Mouse (Mus musculus) heart, embryonic 13.5 days (tissue): ENCODE measurements around the gene B3gnt3. TPM values are rescaled to one million over a fixed set of nuclear protein-coding genes. Genes with fewer than 3 reads are reported as not detected.
A peak's percentile ranks its signal among the peaks of the same experiment; 100 is the strongest.

ENCODE experiments used
- ATAC-seq: fragments of 200-750 bp; cut with Nextera tagmentation; 2 replicates; pipeline ENCODE4 v1.8.0; 2017; ENCODE audit warnings: moderate TSS enrichment; ENCODE audit not compliant: insufficient number of reproducible peaks, low FRiP score, low TSS enrichment; ENCODE audit errors: extremely low read depth
- H3K27ac ChIP-seq: fragments of 300-500 bp; sonication (generic); replicated peaks from 2 replicates; pipeline ENCODE4 v1.5.1; 2015; ENCODE audit warnings: moderate library complexity, mild to moderate bottlenecking, inconsistent platforms
- H3K27me3 ChIP-seq: fragments of 300-500 bp; sonication (generic); replicated peaks from 2 replicates; pipeline ENCODE4 v1.6.1; 2015; ENCODE audit warnings: mild to moderate bottlenecking, inconsistent platforms
- H3K36me3 ChIP-seq: fragments of 300-500 bp; sonication (generic); 2 replicates; pipeline ENCODE4 v1.6.1; 2015; ENCODE audit warnings: mild to moderate bottlenecking, inconsistent platforms
- H3K4me1 ChIP-seq: fragments of 300-500 bp; sonication (generic); 2 replicates; pipeline ENCODE4 v1.6.1; 2015; ENCODE audit warnings: inconsistent platforms
- H3K4me2 ChIP-seq: fragments of 300-500 bp; sonication (generic); 2 replicates; pipeline ENCODE4 v1.6.1; 2015; ENCODE audit warnings: inconsistent platforms, mild to moderate bottlenecking, moderate library complexity
- H3K4me3 ChIP-seq: fragments of 300-500 bp; sonication (generic); 2 replicates; pipeline ENCODE4 v1.5.1; 2015; ENCODE audit warnings: moderate library complexity, mild to moderate bottlenecking, inconsistent platforms
- H3K9ac ChIP-seq: fragments of 300-500 bp; sonication (generic); 2 replicates; pipeline ENCODE4 v1.6.1; 2015; ENCODE audit warnings: inconsistent platforms, mild to moderate bottlenecking, moderate library complexity
- H3K9me3 ChIP-seq: fragments of 300-500 bp; sonication (generic); 2 replicates; pipeline ENCODE4 v1.6.1; 2016; ENCODE audit warnings: inconsistent platforms
- WGBS: fragments of 180-500 bp; shearing (Covaris S2); methylation state at CpG from one replicate; pipeline ENCODE4 v1.1.7; 2015; ENCODE audit warnings: mixed read lengths; 5-methylcytosine and 5-hydroxymethylcytosine counted together
- polyA plus RNA-seq: library from polyadenylated mRNA; unstranded; fragments of >200 nt; fragmentation: Nextera tagmentation; extraction: Ambion mirVana; gene quantifications from 2 replicates; pipeline ENCODE4 v1.2.1, GENCODE M21; 2015

B3gnt3 gene
- polyA plus RNA-seq, 1 experiment from 2014 or later, result 3.3 TPM

DNA sequence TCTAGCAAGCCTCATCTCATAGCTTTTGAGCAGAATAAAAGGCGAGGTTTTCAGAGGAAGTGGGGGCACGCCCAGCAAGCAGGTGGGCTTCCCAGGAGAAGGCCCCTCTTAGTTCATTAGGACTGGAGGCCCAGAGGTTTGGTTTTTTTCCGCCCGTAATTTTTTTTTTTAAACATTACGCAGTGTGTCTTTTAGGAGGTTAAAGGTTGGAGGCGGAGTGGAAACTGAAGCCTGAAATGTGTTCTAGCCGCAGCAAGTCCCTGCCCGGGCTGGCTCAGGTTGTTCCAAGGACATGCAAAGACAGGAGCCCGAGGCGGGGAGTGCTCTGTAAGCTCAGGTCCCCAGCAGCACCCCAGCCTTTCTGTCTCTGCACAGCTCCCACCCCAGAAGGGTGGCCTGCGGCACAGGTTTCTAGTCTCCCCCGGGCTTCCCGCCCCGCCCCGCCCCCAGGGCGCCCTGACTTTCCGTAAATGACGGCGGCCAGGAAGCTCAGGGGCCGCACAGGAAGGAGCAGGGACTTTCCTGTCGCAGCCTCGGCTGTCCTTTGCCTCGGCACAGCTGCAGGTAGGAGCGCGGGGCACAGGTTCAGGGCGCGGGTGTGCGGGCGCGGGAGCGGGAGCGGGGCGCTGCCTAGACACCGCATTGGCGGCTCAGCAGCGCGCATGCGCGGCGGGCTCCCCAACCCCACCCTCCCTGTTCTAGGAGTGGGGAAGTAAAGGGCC is 25.4 kb downstream of the B3gnt3 start, which contains the start of gene Jak3:
Gene Jak3 (plus strand): TSS at position 277 of the 722 bp plus-strand sequence.
- Histone ChIP-seq H3K4me3 (peak within 1 kb of the TSS; percentile 86), H3K4me2 (peak within 1 kb of the TSS; percentile 87), H3K4me1 (peaks cover 46% of the 10 kb centered on the region), H3K27ac (peak within 1 kb of the TSS; percentile 76), H3K27me3 (peaks cover 39% of the 10 kb centered on the region), H3K9me3 (no peaks in the 10 kb centered on the region), H3K9ac (peak within 1 kb of the TSS; percentile 93), H3K36me3 (peaks cover 5% of the 10 kb centered on the region; the same call in 1 of the 2 replicates)
- 3% methylated on average over 40 of the region's 40 CpGs for WGBS
- ATAC-seq, result peak; percentile 32; the same call in 1 of the 2 replicates

DNA sequence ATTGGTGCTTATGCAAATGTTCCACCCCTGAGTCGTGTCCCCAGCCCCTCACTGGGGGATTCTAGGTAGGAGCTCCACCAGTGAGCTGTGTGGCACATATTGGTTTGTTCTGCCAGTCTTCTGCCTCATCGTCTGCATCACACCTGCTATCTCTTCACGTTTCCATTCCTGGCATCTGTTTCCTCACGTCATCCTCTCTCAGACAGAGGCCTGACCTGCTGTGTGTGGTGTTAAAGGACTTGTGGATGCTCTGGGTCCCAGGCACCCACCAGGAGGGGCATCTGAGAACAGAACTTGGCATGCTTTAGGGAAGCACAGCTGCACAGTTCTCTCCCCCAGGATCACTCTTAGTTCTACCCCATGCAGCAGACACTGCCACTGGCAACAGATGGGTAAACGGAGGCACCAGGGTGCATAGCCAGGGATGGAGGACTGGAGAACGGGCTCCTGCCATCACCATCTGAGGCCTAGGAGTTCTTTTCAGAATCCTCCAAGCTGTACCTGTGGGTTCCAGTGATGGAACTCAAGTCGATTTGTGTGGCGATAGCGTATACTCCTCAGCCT is 26.1 kb downstream of the B3gnt3 start:
- peaks cover 33% of the 10 kb centered on the region for H3K27me3 ChIP-seq
- peak overlapping the region; percentile 87 for H3K4me2 ChIP-seq
- peak overlapping the region; percentile 86 for H3K4me3 ChIP-seq
- H3K4me1 ChIP-seq, result peaks cover 49% of the 10 kb centered on the region
- H3K27ac ChIP-seq, result no peak overlapping the region
- H3K9me3 ChIP-seq, result no peaks in the 10 kb centered on the region
- H3K36me3 ChIP-seq, result 0 out of 2 replicates have a peak, but pooled peaks cover under 1% of the 10 kb centered on the region
- WGBS, result 34% methylated on average over 9 of the region's 9 CpGs
- ATAC-seq, result no peak
- H3K9ac ChIP-seq, result peak overlapping the region; percentile 93

DNA sequence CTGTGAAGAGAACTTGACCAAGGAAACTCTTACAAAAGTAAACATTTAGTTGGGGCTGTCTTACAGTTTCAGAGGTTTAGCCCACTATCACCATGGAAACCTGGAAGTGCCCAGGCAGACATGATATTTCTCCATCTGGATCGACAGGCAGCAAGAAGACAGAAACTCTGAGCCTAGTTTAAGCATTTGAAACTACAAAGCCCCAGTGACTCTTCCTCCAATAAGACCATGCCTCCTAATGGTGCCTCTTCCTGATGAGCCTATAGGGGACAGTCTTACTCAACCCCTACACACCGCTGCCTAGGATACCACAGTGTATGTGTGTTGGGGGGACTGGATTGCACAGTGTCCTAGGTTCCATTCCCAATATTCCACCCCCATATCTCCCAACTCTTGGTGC is 27.5 kb downstream of the B3gnt3 start:
- Histone ChIP-seq H3K4me3 (no peak overlapping the region), H3K4me1 (peaks cover 45% of the 10 kb centered on the region), H3K9ac (no peak overlapping the region), H3K27me3 (peaks cover 24% of the 10 kb centered on the region), H3K9me3 (no peaks in the 10 kb centered on the region), H3K4me2 (no peak overlapping the region), H3K36me3 (no peaks in the 10 kb centered on the region), H3K27ac (no peak overlapping the region)
- no peak for ATAC-seq
- 61% methylated on average over 2 of the region's 2 CpGs for WGBS

DNA sequence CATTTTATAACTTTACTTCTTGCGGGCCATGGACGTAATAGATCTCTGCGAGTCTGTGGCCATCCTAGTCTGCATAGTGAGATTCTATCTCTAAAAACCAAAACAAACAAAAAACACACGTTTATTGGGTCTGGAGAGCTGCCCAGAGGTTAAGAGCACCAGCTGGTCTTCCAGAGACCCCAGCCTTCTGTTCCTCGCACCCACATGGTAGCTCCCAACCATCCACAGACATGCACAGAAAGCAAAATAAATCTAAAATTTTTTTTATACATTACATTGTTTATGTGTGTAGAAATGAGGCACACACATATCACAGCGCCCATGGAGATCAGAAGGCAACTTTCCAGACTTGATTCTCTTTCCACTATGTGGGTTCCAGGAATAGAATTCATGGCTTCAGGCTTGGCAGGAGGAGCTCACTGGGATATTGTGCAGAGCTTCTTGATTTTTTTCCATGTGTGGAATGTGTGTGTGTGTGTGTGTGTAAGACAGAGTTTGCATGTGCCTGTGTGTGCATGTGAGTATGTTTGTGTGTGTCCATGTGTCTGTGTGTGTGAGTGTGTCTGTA is 29.3 kb downstream of the B3gnt3 start:
- H3K4me1 ChIP-seq, result peaks cover 56% of the 10 kb centered on the region
- peak overlapping the region; percentile 53 for H3K4me3 ChIP-seq

DNA sequence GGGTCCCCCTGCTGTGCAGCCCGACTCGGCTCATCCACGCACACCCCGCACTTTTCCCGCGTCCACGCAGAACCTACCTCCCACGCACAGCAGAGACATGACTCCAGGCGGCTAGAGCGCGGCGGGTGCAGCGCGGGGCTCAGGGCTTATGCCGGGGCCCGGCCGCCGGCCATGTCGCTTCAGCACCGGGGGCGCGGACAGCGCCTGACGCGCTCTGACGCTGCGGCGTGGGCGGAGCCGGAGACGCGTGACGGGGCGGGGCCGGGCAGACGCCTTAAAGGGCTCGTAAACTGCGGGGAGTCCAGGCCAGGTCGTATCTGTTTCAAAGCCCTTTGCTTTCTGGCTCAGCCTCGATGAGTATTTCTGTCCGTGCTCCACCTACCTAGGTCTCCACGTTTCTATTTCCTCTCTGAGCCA is 30.0 kb downstream of the B3gnt3 start, which contains the start of gene Unc13a:
Gene Unc13a (minus strand): TSS at position 209 of the 417 bp plus-strand sequence.
- under 1% methylated on average over 42 of the region's 42 CpGs for WGBS
- no peaks in the 10 kb centered on the region for H3K9me3 ChIP-seq
- H3K4me1 ChIP-seq, result peaks cover 58% of the 10 kb centered on the region
- peaks cover 8% of the 10 kb centered on the region for H3K27me3 ChIP-seq
- ATAC-seq, result no peak; the same call in 1 of the 2 replicates
- H3K4me3 ChIP-seq, result peak within 1 kb of the TSS; percentile 53
- no peak within 1 kb of the TSS; the same call in 1 of the 2 replicates for H3K27ac ChIP-seq
- peak within 1 kb of the TSS; percentile 73 for H3K9ac ChIP-seq
- no peaks in the 10 kb centered on the region for H3K36me3 ChIP-seq
- peak within 1 kb of the TSS; percentile 82 for H3K4me2 ChIP-seq

More for the DNA sequence above, 29.3 kb downstream of the B3gnt3 start:
- no peak for ATAC-seq
- WGBS, result 61% methylated on average over 6 of the region's 6 CpGs
- no peaks in the 10 kb centered on the region for H3K36me3 ChIP-seq
- H3K9ac ChIP-seq, result peak overlapping the region; percentile 73
- peak overlapping the region; percentile 82 for H3K4me2 ChIP-seq
- H3K9me3 ChIP-seq, result no peaks in the 10 kb centered on the region
- peaks cover 5% of the 10 kb centered on the region for H3K27me3 ChIP-seq
- no peak overlapping the region for H3K27ac ChIP-seq

DNA sequence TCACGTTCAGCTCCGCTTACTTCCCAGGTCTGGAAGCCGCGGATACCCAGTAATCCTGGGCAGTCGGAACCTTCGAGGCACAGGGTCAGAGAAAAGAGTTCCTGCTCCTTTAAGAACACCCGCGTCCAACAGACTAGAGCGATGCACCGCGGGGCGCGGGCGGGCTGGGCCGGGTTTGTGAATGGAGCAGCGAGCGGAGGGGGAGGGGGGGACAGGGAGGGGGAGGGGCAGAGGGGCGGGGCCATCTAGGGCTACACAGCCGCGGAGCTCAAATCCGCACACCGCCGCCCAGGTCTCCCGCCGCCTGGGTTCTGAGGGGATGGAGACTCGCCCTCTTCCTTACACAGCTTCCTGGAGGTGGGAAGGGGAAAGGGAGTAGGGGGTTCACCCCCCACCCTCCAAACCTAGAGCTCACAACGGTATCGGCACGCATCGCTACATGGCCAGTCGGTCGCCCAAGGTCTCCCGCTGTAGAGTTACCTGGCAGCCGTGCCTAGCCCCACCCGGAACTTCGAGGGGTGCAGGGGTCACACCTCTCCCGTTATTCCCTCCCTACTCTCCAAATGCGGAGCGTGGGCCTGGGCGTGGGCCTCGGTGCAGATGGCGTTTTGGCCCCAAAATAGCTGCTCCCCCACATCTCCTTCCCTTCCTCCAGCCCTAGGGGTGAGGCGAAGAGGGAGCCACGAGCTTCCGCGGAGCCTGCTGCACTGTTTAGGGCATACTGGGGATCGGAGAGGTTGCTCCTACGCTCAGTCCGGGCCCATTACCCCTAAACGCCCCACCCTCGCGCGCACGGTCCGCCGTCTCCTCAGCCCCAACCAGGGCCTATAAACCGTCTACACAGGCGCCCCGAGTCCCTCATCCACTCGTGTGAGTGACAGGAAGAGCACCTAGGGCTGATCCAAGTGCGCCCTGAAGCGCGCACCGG is 30.7 kb downstream of the B3gnt3 start:
- Histone ChIP-seq H3K27ac (no peak overlapping the region), H3K9me3 (no peaks in the 10 kb centered on the region), H3K36me3 (no peaks in the 10 kb centered on the region), H3K4me2 (peak overlapping the region; percentile 82), H3K27me3 (peaks cover 12% of the 10 kb centered on the region), H3K9ac (peak overlapping the region; percentile 69), H3K4me1 (peaks cover 61% of the 10 kb centered on the region), H3K4me3 (peak overlapping the region; percentile 53)
- 1% methylated on average over 54 of the region's 64 CpGs for WGBS
- peak; percentile 19; the same call in 1 of the 2 replicates for ATAC-seq

DNA sequence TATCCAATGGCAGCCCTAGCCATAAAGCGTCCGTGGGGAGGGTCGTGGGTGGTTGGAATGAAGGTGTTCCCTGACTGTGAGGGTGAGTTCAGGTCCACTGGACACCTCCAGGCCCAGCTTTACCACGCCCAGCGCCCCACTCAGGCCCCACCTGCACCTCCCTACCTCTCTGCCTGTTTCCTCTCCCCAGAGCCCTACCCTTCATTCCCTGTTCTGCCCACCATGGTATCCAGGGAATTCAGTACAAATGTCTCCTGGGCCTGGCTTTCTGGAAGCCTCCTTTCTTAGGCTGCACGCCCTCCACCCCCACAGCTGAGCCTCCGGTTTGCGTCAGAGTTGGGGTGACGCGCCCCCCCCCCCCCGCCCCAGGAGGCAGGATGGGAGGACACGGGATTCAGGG is 31.4 kb downstream of the B3gnt3 start:
- 23% methylated on average over 9 of the region's 12 CpGs for WGBS
- Histone ChIP-seq H3K4me1 (peaks cover 65% of the 10 kb centered on the region), H3K4me3 (peak overlapping the region; percentile 53)

DNA sequence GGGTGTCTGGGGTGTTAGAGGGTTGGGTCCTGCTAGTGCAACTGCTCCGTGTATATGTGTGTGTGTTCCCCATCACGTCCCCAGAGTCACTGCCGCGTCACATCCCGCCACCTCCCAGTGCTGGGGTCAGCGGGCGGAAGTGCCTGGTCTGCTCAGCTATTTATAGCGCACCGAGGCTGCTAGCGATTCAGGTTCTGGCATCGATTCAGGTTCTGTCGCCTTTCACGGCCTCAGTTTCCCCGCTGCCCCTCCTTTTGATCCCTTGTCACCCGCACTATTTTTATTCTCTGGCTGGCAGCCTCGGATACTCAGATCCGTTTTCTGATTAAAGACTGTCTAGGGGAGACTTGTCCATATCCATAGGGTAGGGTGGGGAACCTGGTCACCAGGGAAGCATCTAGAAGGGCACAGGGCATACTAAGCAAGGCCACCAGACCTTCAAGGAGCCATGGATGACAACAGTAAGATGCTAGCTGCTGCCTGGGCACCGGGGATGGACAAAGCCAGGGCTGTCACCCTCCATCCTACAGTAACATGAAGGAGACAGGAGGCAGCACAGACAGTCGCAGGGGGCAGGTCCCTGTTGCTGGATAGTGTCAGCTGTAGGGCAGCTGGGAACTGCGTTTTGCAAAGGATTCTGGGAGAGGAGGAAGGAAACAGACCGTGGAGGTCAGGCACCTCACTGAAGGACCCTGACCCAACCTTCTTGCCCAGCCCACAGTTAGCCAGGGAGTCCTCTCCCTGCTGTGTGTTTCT is 33.2 kb downstream of the B3gnt3 start:
- Histone ChIP-seq H3K9ac (peak overlapping the region; percentile 73), H3K27ac (peak overlapping the region; percentile 85), H3K9me3 (no peaks in the 10 kb centered on the region), H3K27me3 (peaks cover 29% of the 10 kb centered on the region), H3K4me2 (peak overlapping the region; percentile 68), H3K36me3 (no peaks in the 10 kb centered on the region), H3K4me1 (peaks cover 68% of the 10 kb centered on the region), H3K4me3 (peak overlapping the region; percentile 33)
- WGBS, result under 1% methylated on average over 21 of the region's 21 CpGs
- ATAC-seq, result peak; percentile 29; the same call in 1 of the 2 replicates

More for the DNA sequence above, 31.4 kb downstream of the B3gnt3 start:
- Histone ChIP-seq H3K9ac (peak overlapping the region; percentile 69), H3K27me3 (peaks cover 12% of the 10 kb centered on the region), H3K36me3 (no peaks in the 10 kb centered on the region), H3K9me3 (no peaks in the 10 kb centered on the region), H3K27ac (no peak overlapping the region), H3K4me2 (peak overlapping the region; percentile 82)
- ATAC-seq, result no peak

DNA sequence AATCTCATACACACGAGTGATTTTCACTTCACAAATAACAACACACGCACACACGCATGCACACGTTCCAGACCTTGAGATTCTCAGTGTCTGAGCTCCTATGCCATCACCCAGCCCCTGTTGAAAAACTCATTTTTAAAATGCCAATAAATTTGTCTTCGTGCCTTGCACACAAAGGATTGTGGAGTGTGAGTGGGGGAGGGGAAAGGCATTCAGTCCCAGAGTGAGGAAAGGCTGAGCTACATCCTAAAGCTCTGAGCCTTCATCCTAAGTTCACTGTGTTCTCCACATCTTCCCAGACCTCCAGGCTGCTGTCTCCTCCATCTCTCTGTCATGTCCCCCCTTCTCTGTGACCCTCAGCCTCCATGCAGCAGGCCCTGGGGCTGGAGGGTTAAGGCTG is 34.3 kb downstream of the B3gnt3 start:
- ATAC-seq, result no peak
- Histone ChIP-seq H3K27ac (peak overlapping the region; percentile 85), H3K27me3 (peaks cover 41% of the 10 kb centered on the region), H3K4me2 (peak overlapping the region; percentile 68), H3K4me3 (no peak overlapping the region), H3K9ac (peak overlapping the region; percentile 73), H3K4me1 (peaks cover 66% of the 10 kb centered on the region), H3K9me3 (no peaks in the 10 kb centered on the region), H3K36me3 (no peaks in the 10 kb centered on the region)
- WGBS, result 64% methylated on average over 5 of the region's 5 CpGs

DNA sequence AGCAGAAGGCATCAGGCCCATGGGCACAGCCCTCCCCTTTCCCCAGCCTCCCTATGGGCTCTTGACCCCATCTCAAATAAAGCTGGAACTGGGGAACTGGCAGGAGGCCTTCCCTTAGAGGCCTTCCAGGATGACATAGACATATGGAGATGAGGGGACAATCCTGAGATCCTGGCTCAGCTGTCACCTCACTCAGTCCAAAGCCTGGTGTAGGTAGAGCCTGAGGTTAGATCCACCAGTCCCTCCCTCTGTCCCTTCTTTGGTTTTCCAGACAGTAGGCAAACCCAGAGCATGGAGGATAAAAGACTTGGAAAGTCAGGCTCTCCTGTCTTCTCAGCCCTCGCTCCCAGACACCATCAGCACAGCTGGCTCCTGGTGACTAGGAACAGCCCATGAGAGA is 34.7 kb downstream of the B3gnt3 start:
- Histone ChIP-seq H3K4me2 (no peak overlapping the region), H3K36me3 (no peaks in the 10 kb centered on the region), H3K4me3 (no peak overlapping the region), H3K27me3 (peaks cover 45% of the 10 kb centered on the region), H3K4me1 (peaks cover 62% of the 10 kb centered on the region), H3K9me3 (no peaks in the 10 kb centered on the region), H3K9ac (no peak overlapping the region), H3K27ac (no peak overlapping the region)
- ATAC-seq, result no peak
- WGBS, result 60% methylated on average over 1 of the region's 1 CpGs
